Mouse (Mus musculus) lung, adult 2 months (tissue): ENCODE data around the gene Man2a1.

Source experiments
- CTCF ChIP-seq: fragments of 200-500 bp; IDR thresholded peaks from 2 replicates; pipeline ENCODE4 v1.5.1; 2011; ENCODE audit warnings: mild to moderate bottlenecking, low read length, control low read depth; ENCODE audit not compliant: insufficient read depth
- POLR2A ChIP-seq: fragments of 200-500 bp; IDR thresholded peaks from 2 replicates; pipeline ENCODE4 v1.6.1; 2011; ENCODE audit warnings: low read depth, mild to moderate bottlenecking, control low read depth, low read length, borderline replicate concordance; ENCODE audit errors: extremely low read depth

- TF ChIP-seq POLR2A (no peak), CTCF (no peak)
Observed at GRCm38 (mm10) chr17:64674401-64674800, 73.9 kb downstream of the Man2a1 start.
